Mouse (Mus musculus) heart, embryonic 16.5 days (tissue): Measurements from ENCODE around the gene Wwox. TPM values are rescaled to one million over a fixed set of nuclear protein-coding genes. Genes with fewer than 3 reads are reported as not detected.

Source experiments
- ATAC-seq: fragments of 200-750 bp; cut with Nextera tagmentation; replicated peaks from 2 replicates; pipeline ENCODE4 v1.8.0; 2017; ENCODE audit warnings: moderate number of reproducible peaks; ENCODE audit not compliant: insufficient read depth, low FRiP score; ENCODE audit errors: extremely low read depth
- H3K27ac ChIP-seq: fragments of 300-500 bp; sonication (generic); 2 replicates; pipeline ENCODE4 v1.5.1; 2014; ENCODE audit warnings: mild to moderate bottlenecking, low read length, control low read depth, moderate library complexity
- H3K27me3 ChIP-seq: fragments of 300-500 bp; sonication (generic); 2 replicates; pipeline ENCODE4 v1.6.1; 2014; ENCODE audit warnings: low read length, mixed read lengths; ENCODE audit not compliant: control insufficient read depth, insufficient read depth
- H3K36me3 ChIP-seq: fragments of 300-500 bp; sonication (generic); 2 replicates; pipeline ENCODE4 v1.6.1; 2014; ENCODE audit not compliant: control insufficient read depth, insufficient read depth
- H3K4me1 ChIP-seq: fragments of 300-500 bp; sonication (generic); 2 replicates; pipeline ENCODE4 v1.6.1; 2014; ENCODE audit warnings: low read length, mixed read lengths; ENCODE audit not compliant: control insufficient read depth, insufficient read depth
- H3K4me2 ChIP-seq: fragments of 300-500 bp; sonication (generic); 2 replicates; pipeline ENCODE4 v1.6.1; 2014; ENCODE audit warnings: low read depth, mild to moderate bottlenecking, control low read depth, low read length
- H3K4me3 ChIP-seq: fragments of 300-500 bp; sonication (generic); 2 replicates; pipeline ENCODE4 v1.5.1; 2014; ENCODE audit warnings: mild to moderate bottlenecking, control low read depth, low read length
- H3K9ac ChIP-seq: fragments of 300-500 bp; sonication (generic); 2 replicates; pipeline ENCODE4 v1.6.1; 2014; ENCODE audit warnings: low read length, control low read depth
- H3K9me3 ChIP-seq: fragments of 300-500 bp; sonication (generic); replicated peaks from 2 replicates; pipeline ENCODE4 v1.6.1; 2016; ENCODE audit warnings: low read length; ENCODE audit not compliant: control insufficient read depth
- WGBS: fragments of 180-500 bp; shearing (Covaris S2); extraction: QIAGEN DNeasy Blood & Tissue Kit; methylation state at CpG from one replicate; pipeline ENCODE4 v1.1.7; 2014; 5-methylcytosine and 5-hydroxymethylcytosine counted together
- polyA plus RNA-seq: library from polyadenylated mRNA; unstranded; fragments of >200 nt; fragmentation: Nextera tagmentation; extraction: Ambion mirVana; gene quantifications from 2 replicates; pipeline ENCODE4 v1.2.1, GENCODE M21; 2015

Gene Wwox
- polyA plus RNA-seq, 1 experiment from 2014 or later: 12.8 TPM

GRCm38 (mm10) chr8:114773461-114774414 is 334.3 kb downstream of the Wwox start:
- H3K4me2 ChIP-seq: peak overlapping the region; percentile 46
- peaks cover 37% of the 10 kb centered on the region for H3K4me1 ChIP-seq
- H3K27ac ChIP-seq: peak overlapping the region; percentile 92
- H3K9me3 ChIP-seq: no peaks in the 10 kb centered on the region
- H3K4me3 ChIP-seq: no peak overlapping the region
- peak overlapping the region; percentile 57 for H3K9ac ChIP-seq
- no peaks in the 10 kb centered on the region for H3K27me3 ChIP-seq
- H3K36me3 ChIP-seq: no peaks in the 10 kb centered on the region
- peak; percentile 74 for ATAC-seq
- WGBS: 20% methylated on average over 22 of the region's 23 CpGs

- Histone ChIP-seq H3K9me3 (no peaks in the 10 kb centered on the region), H3K4me1 (peaks cover 37% of the 10 kb centered on the region), H3K4me2 (peak overlapping the region; percentile 46), H3K4me3 (no peak overlapping the region), H3K36me3 (no peaks in the 10 kb centered on the region), H3K27ac (peak overlapping the region; percentile 92), H3K9ac (peak overlapping the region; percentile 4; the same call in 1 of the 2 replicates), H3K27me3 (no peaks in the 10 kb centered on the region)
- ATAC-seq: peak; percentile 25; the same call in 1 of the 2 replicates
- 52% methylated on average over 6 of the region's 6 CpGs for WGBS
These were observed 334.9 kb downstream of the Wwox start for GRCm38 (mm10) chr8:114774415-114774775.

- Histone ChIP-seq H3K36me3 (no peaks in the 10 kb centered on the region), H3K4me3 (no peak overlapping the region), H3K27ac (no peak overlapping the region), H3K9ac (no peak overlapping the region), H3K9me3 (no peaks in the 10 kb centered on the region), H3K4me1 (peaks cover 37% of the 10 kb centered on the region), H3K4me2 (no peak overlapping the region), H3K27me3 (no peaks in the 10 kb centered on the region)
- ATAC-seq: no peak
- 45% methylated on average over 8 of the region's 8 CpGs for WGBS
These were observed 336.1 kb downstream of the Wwox start for GRCm38 (mm10) chr8:114775543-114775942.

GRCm38 (mm10) chr8:114776696-114777095 is 337.2 kb downstream of the Wwox start:
- no peak overlapping the region for H3K9ac ChIP-seq
- ATAC-seq: no peak
- H3K4me3 ChIP-seq: no peak overlapping the region
- no peaks in the 10 kb centered on the region for H3K9me3 ChIP-seq
- H3K36me3 ChIP-seq: no peaks in the 10 kb centered on the region
- peaks cover 37% of the 10 kb centered on the region for H3K4me1 ChIP-seq
- no peak overlapping the region for H3K27ac ChIP-seq
- H3K27me3 ChIP-seq: no peaks in the 10 kb centered on the region
- WGBS: 90% methylated on average over 9 of the region's 9 CpGs
- no peak overlapping the region for H3K4me2 ChIP-seq

GRCm38 (mm10) chr8:114777271-114777980 is 338.0 kb downstream of the Wwox start:
- WGBS: 44% methylated on average over 10 of the region's 10 CpGs
- Histone ChIP-seq H3K4me2 (no peak overlapping the region), H3K36me3 (no peaks in the 10 kb centered on the region), H3K27ac (0 out of 2 replicates have a peak overlapping the region, but pooled peaks have one; percentile 9), H3K9me3 (no peaks in the 10 kb centered on the region), H3K4me1 (peaks cover 33% of the 10 kb centered on the region), H3K27me3 (no peaks in the 10 kb centered on the region), H3K9ac (no peak overlapping the region), H3K4me3 (no peak overlapping the region)
- ATAC-seq: no peak

- no peak overlapping the region for H3K9ac ChIP-seq
- WGBS: 83% methylated on average over 9 of the region's 9 CpGs
- no peaks in the 10 kb centered on the region for H3K9me3 ChIP-seq
- no peak overlapping the region for H3K4me2 ChIP-seq
- H3K27me3 ChIP-seq: no peaks in the 10 kb centered on the region
- H3K4me3 ChIP-seq: no peak overlapping the region
- no peak for ATAC-seq
- peaks cover 17% of the 10 kb centered on the region for H3K4me1 ChIP-seq
- no peaks in the 10 kb centered on the region for H3K36me3 ChIP-seq
- no peak overlapping the region for H3K27ac ChIP-seq
These were observed 339.5 kb downstream of the Wwox start for GRCm38 (mm10) chr8:114779002-114779401.

- H3K9ac ChIP-seq: no peak overlapping the region
- no peak overlapping the region for H3K27ac ChIP-seq
- H3K4me1 ChIP-seq: no peaks in the 10 kb centered on the region
- no peak for ATAC-seq
- H3K4me2 ChIP-seq: no peak overlapping the region
- no peak overlapping the region for H3K4me3 ChIP-seq
- no peaks in the 10 kb centered on the region for H3K36me3 ChIP-seq
- WGBS: 81% methylated on average over 8 of the region's 8 CpGs
- H3K27me3 ChIP-seq: no peaks in the 10 kb centered on the region
- H3K9me3 ChIP-seq: no peaks in the 10 kb centered on the region
These were observed 343.9 kb downstream of the Wwox start for GRCm38 (mm10) chr8:114783321-114783720.

GRCm38 (mm10) chr8:114785834-114786233 is 346.4 kb downstream of the Wwox start:
- Histone ChIP-seq H3K27me3 (no peaks in the 10 kb centered on the region), H3K4me1 (no peaks in the 10 kb centered on the region), H3K9me3 (no peaks in the 10 kb centered on the region), H3K27ac (no peak overlapping the region), H3K4me3 (no peak overlapping the region), H3K9ac (no peak overlapping the region), H3K4me2 (no peak overlapping the region), H3K36me3 (no peaks in the 10 kb centered on the region)
- WGBS: 79% methylated on average over 11 of the region's 11 CpGs
- no peak for ATAC-seq

GRCm38 (mm10) chr8:114789616-114790015 is 350.2 kb downstream of the Wwox start:
- Histone ChIP-seq H3K9me3 (no peaks in the 10 kb centered on the region), H3K27ac (no peak overlapping the region), H3K4me3 (no peak overlapping the region), H3K36me3 (no peaks in the 10 kb centered on the region), H3K4me1 (no peaks in the 10 kb centered on the region), H3K4me2 (no peak overlapping the region), H3K9ac (no peak overlapping the region), H3K27me3 (no peaks in the 10 kb centered on the region)
- 71% methylated on average over 7 of the region's 7 CpGs for WGBS
- no peak for ATAC-seq
